Mouse (Mus musculus) hindbrain, embryonic 11.5 days (tissue): ENCODE data around the gene Gm38119. TPM values are rescaled to one million over a fixed set of nuclear protein-coding genes. Genes with fewer than 3 reads are reported as not detected.

Source experiments
- ATAC-seq: fragments of 200-750 bp; cut with Nextera tagmentation; 2 replicates; pipeline ENCODE4 v1.8.0; 2017; ENCODE audit warnings: mild to moderate bottlenecking, moderate TSS enrichment, moderate library complexity; ENCODE audit not compliant: low FRiP score
- DNase-seq: peaks from one replicate; pipeline ENCODE4 v3.0.0-alpha.2; 2015; ENCODE audit warnings: low spot score
- H3K27ac ChIP-seq: fragments of 300-500 bp; sonication (generic); 2 replicates; pipeline ENCODE4 v1.5.1; 2014; ENCODE audit warnings: mild to moderate bottlenecking, low read depth, low read length
- H3K27me3 ChIP-seq: fragments of 300-500 bp; sonication (generic); 2 replicates; pipeline ENCODE4 v1.6.1; 2014; ENCODE audit warnings: mild to moderate bottlenecking, low read length, moderate library complexity, mixed read lengths; ENCODE audit not compliant: control insufficient read depth, insufficient read depth
- H3K36me3 ChIP-seq: fragments of 300-500 bp; sonication (generic); 2 replicates; pipeline ENCODE4 v1.6.1; 2014; ENCODE audit warnings: mild to moderate bottlenecking, low read length, moderate library complexity, mixed read lengths; ENCODE audit not compliant: control insufficient read depth, insufficient read depth
- H3K4me1 ChIP-seq: fragments of 300-500 bp; sonication (generic); replicated peaks from 2 replicates; pipeline ENCODE4 v1.6.1; 2014; ENCODE audit warnings: low read length, mixed read lengths; ENCODE audit not compliant: control insufficient read depth, insufficient read depth
- H3K4me2 ChIP-seq: fragments of 300-500 bp; sonication (generic); replicated peaks from 2 replicates; pipeline ENCODE4 v1.6.1; 2014; ENCODE audit warnings: mild to moderate bottlenecking, low read depth, low read length
- H3K4me3 ChIP-seq: fragments of 300-500 bp; sonication (generic); 2 replicates; pipeline ENCODE4 v1.5.1; 2014; ENCODE audit warnings: low read depth, low read length
- H3K9ac ChIP-seq: fragments of 300-500 bp; sonication (generic); 2 replicates; pipeline ENCODE4 v1.6.1; 2014; ENCODE audit warnings: low read depth, low read length
- H3K9me3 ChIP-seq: fragments of 300-500 bp; sonication (generic); 2 replicates; pipeline ENCODE4 v1.6.1; 2016; ENCODE audit warnings: low read length; ENCODE audit not compliant: control insufficient read depth
- WGBS: fragments of 180-500 bp; shearing (Covaris S2); extraction: QIAGEN DNeasy Blood & Tissue Kit; methylation state at CpG from one replicate; pipeline ENCODE4 v1.1.7; 2014; 5-methylcytosine and 5-hydroxymethylcytosine counted together
- polyA plus RNA-seq: library from polyadenylated mRNA; unstranded; fragments of >200 nt; fragmentation: Nextera tagmentation; extraction: Ambion mirVana; gene quantifications from 2 replicates; pipeline ENCODE4 v1.2.1, GENCODE M21; 2014

Gene Gm38119
- polyA plus RNA-seq, result not detected in 2 replicates

DNA sequence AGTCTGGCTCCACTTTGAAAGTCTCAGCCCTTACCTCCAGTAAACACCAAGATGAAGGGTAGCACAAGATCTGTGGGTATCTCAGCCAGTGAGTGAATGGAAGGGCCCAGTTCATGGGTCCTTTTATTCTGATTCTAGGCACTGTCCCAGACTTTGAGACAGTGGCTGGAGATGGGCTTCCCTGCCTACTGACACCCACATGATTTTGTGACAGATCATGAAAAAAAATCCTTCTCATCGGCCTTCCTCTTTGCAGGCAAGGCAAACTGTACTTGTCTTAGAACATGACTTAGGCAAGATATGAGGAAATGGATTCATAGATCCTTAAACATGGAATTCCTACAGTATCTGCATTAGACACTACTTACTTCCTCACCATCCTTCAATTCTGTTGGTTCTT lies at the start of gene Gm38119:
TSS of gene Gm38119 (minus strand) at position 101 of the 400 bp plus-strand sequence.
- Histone ChIP-seq H3K4me2 (no peak within 1 kb of the TSS), H3K9ac (no peak within 1 kb of the TSS), H3K4me1 (no peaks in the 10 kb centered on the region), H3K27me3 (no peaks in the 10 kb centered on the region), H3K4me3 (no peak within 1 kb of the TSS), H3K9me3 (no peaks in the 10 kb centered on the region), H3K27ac (no peak within 1 kb of the TSS), H3K36me3 (no peaks in the 10 kb centered on the region)
- DNase-seq (no peak), ATAC-seq (no peak)
- WGBS, result 73% methylated on average over 1 of the region's 1 CpGs

DNA sequence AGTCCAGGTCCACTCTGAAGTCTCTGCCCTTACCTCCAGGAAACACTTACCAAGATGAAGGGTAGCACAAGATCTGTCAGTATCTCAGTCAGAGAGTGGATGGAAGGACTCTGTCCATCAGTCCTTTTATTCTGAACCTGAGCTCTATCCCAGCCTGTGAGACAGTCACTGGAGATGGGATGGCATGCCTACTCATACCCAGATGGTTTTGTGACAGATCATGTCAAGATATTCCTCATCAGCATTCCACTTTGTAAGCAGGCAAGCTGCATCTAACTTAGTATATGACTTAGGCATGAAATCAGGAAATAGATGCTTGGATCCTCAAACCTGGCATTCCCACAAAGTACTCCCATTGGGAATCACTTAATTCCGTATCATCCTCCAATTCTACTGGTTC lies 39.9 kb upstream of the Gm38119 start, which contains the start of gene Lce1i:
TSS of gene Lce1i (minus strand) at position 101 of the 400 bp plus-strand sequence.
- ATAC-seq, result no peak
- Histone ChIP-seq H3K27me3 (no peaks in the 10 kb centered on the region), H3K4me1 (no peaks in the 10 kb centered on the region), H3K36me3 (no peaks in the 10 kb centered on the region), H3K4me2 (no peak within 1 kb of the TSS), H3K27ac (no peak within 1 kb of the TSS), H3K4me3 (no peak within 1 kb of the TSS), H3K9me3 (no peaks in the 10 kb centered on the region), H3K9ac (no peak within 1 kb of the TSS)
- no peak for DNase-seq
- WGBS, result 87% methylated on average over 1 of the region's 1 CpGs

DNA sequence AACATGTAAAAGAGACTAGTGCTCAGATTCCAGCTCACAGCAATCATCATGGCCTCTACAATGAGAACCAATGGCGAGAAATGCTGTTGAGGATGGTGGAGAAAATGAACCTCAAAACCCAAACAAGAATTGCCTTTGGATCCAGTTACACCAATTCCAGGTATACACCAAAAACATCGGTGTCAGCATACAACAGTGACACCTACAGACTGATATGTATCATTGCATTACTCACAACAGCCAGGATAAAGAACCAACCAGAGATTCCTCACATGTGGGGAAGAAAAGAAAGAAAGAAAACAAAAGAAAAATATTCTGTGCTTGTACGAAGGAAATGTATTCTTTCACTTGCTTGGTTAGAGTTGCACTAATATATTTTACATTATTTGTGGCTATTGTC lies 32.7 kb upstream of the Gm38119 start:
- DNase-seq, result peak; percentile 10
- H3K27me3 ChIP-seq, result no peaks in the 10 kb centered on the region
- H3K4me1 ChIP-seq, result no peaks in the 10 kb centered on the region
- WGBS, result 32% methylated on average over 3 of the region's 3 CpGs
- no peak overlapping the region for H3K9ac ChIP-seq
- H3K9me3 ChIP-seq, result no peaks in the 10 kb centered on the region
- no peaks in the 10 kb centered on the region for H3K36me3 ChIP-seq
- no peak for ATAC-seq
- H3K4me3 ChIP-seq, result no peak overlapping the region
- no peak overlapping the region for H3K27ac ChIP-seq
- H3K4me2 ChIP-seq, result no peak overlapping the region

DNA sequence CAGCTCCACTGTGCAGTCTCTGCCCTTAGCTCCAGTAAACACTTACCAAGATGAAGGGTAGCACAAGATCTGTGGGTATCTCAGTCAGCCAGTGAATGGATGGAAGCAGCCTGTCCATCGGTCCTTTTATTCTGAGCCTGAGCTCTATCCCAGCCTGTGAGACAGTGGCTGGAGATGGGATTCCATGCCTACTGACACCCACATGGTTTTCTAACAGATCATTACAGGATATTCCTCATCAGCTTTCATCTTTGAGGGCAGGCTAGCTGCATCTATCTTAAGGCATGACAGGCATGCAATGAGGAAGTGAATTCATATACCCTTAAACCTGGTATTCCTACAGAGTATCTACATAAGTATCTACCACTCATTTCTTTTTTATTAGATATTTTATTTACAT lies 26.1 kb upstream of the Gm38119 start, which contains the start of gene Lce1h:
TSS of gene Lce1h (minus strand) at position 101 of the 400 bp plus-strand sequence.
- H3K4me2 ChIP-seq, result no peak within 1 kb of the TSS
- no peak for ATAC-seq
- no peaks in the 10 kb centered on the region for H3K36me3 ChIP-seq
- no peaks in the 10 kb centered on the region for H3K9me3 ChIP-seq
- H3K4me1 ChIP-seq, result no peaks in the 10 kb centered on the region
- DNase-seq, result no peak
- no peak within 1 kb of the TSS for H3K27ac ChIP-seq
- H3K27me3 ChIP-seq, result no peaks in the 10 kb centered on the region
- no peak within 1 kb of the TSS for H3K4me3 ChIP-seq
- H3K9ac ChIP-seq, result no peak within 1 kb of the TSS
- WGBS, result 91% methylated on average over 1 of the region's 1 CpGs

DNA sequence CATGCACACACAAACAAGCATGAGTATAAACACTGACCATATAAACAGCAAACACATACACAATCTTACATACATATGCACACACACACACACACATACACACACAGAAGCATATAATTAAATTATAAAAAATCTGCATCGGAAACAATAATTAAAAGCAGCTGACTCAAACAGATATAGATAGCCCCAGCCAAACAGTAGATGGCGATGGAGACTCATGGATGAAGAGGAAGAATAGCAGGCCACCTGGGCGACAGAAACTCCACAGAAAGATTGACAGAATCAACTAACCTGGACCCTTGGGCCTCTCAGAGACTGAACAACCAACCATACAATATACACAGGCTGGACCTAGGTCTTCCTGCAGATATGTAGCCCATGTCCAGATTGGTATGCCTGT lies 14.3 kb upstream of the Gm38119 start:
- Histone ChIP-seq H3K27ac (no peak overlapping the region), H3K9me3 (no peaks in the 10 kb centered on the region), H3K36me3 (no peaks in the 10 kb centered on the region), H3K4me1 (no peaks in the 10 kb centered on the region), H3K9ac (no peak overlapping the region), H3K4me3 (no peak overlapping the region), H3K4me2 (no peak overlapping the region), H3K27me3 (no peaks in the 10 kb centered on the region)
- WGBS, result 39% methylated on average over 3 of the region's 3 CpGs
- peak; percentile 3 for DNase-seq
- no peak for ATAC-seq

DNA sequence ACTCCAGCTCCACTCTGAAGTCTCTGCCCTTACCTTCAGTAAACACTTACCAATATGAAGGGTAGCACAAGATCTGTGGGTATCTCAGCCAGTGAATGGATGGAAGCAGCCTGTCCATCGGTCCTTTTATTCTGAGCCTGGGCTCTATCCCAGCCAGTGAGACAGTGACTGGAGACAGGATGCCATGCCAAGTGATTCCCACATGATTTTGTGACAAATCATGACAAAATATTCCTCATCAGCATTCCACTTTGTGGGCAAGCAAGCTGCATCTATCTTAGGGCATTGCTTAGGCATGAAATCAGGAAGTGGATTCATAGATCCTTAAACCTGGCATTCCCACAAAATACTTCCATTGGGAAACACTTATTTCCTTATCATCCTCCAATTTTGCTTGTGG lies 13.3 kb upstream of the Gm38119 start, which contains the start of gene Lce1g:
TSS of gene Lce1g (minus strand) at position 101 of the 400 bp plus-strand sequence.
- ATAC-seq (no peak), DNase-seq (no peak)
- no peak within 1 kb of the TSS for H3K9ac ChIP-seq
- no peak within 1 kb of the TSS for H3K4me2 ChIP-seq
- H3K27ac ChIP-seq, result no peak within 1 kb of the TSS
- no peaks in the 10 kb centered on the region for H3K4me1 ChIP-seq
- H3K9me3 ChIP-seq, result no peaks in the 10 kb centered on the region
- no peaks in the 10 kb centered on the region for H3K36me3 ChIP-seq
- H3K4me3 ChIP-seq, result no peak within 1 kb of the TSS
- no peaks in the 10 kb centered on the region for H3K27me3 ChIP-seq
- 85% methylated on average over 1 of the region's 1 CpGs for WGBS

DNA sequence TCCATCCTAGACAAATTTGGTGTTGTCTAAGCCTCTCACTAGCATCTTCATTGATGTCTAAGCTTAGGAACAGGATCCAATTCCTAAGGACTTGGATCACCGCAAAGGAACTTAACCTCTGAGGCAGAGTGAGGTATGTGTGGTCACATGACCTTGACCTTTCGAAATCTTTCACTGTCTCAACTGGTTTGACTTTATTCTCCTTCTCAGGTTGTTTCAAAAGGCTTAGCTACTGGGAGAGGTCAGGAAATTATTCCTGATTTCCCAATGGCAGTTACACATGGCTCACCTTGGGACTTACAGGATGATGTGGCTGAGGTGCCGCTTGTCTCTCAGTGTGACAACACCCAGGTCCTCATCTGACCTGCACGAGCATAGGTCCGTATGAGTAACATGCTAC lies 16.3 kb downstream of the Gm38119 start:
- no peaks in the 10 kb centered on the region for H3K4me1 ChIP-seq
- no peaks in the 10 kb centered on the region for H3K27me3 ChIP-seq
- H3K9me3 ChIP-seq, result no peaks in the 10 kb centered on the region
- H3K4me2 ChIP-seq, result no peak overlapping the region
- DNase-seq (no peak), ATAC-seq (no peak)
- no peak overlapping the region for H3K4me3 ChIP-seq
- H3K9ac ChIP-seq, result no peak overlapping the region
- H3K27ac ChIP-seq, result no peak overlapping the region
- H3K36me3 ChIP-seq, result no peaks in the 10 kb centered on the region
- 85% methylated on average over 5 of the region's 5 CpGs for WGBS

DNA sequence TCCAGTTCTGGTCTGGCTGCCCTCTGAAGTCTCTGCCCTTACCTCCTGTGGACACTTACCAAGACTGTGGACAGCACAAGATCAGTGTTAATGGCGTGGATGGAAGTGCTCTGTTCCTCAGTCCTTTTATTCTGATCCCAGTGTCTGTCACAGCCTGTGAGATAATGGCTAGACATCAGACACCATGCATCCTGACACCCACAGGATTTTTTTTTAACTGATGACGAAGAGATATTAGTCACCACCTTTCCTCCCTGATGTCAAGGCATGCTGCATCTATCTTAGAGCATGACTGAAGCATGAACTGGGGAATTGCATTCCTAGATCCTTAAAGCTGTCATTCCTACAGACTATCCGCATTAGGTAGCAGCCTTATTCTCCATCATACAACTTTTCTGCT lies 18.6 kb downstream of the Gm38119 start, which contains the start of gene Lce1f:
TSS of gene Lce1f (minus strand) at position 101 of the 400 bp plus-strand sequence.
- no peak within 1 kb of the TSS for H3K9ac ChIP-seq
- no peak for DNase-seq
- H3K9me3 ChIP-seq, result no peaks in the 10 kb centered on the region
- no peaks in the 10 kb centered on the region for H3K36me3 ChIP-seq
- no peak within 1 kb of the TSS for H3K4me3 ChIP-seq
- no peak within 1 kb of the TSS for H3K4me2 ChIP-seq
- H3K27me3 ChIP-seq, result no peaks in the 10 kb centered on the region
- 87% methylated on average over 3 of the region's 3 CpGs for whole genome bisulfite sequencing
- no peak within 1 kb of the TSS for H3K27ac ChIP-seq
- no peaks in the 10 kb centered on the region for H3K4me1 ChIP-seq
- no peak for ATAC-seq

DNA sequence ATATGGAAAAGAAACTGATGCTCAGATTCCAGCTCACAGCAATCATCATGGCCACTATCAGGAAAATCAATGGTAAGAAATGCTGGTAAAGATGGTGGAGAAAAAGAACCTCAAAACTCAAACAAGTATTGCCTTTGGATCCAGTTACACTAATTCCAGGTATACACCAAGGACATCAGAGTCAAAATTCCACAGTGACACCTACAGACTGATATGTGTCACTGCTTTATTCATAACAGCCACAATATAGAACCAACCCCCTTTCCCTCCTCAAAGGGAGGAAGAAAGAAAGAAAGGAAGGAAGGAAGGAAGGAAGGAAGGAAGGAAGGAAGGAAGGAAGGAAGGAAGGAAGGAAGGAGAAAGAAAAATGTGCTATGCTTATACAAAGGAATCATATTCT lies 23.8 kb downstream of the Gm38119 start:
- no peak overlapping the region for H3K27ac ChIP-seq
- ATAC-seq, result no peak
- H3K4me1 ChIP-seq, result no peaks in the 10 kb centered on the region
- DNase-seq, result no peak
- no peak overlapping the region for H3K4me2 ChIP-seq
- H3K27me3 ChIP-seq, result no peaks in the 10 kb centered on the region
- no peaks in the 10 kb centered on the region for H3K9me3 ChIP-seq
- no peak overlapping the region for H3K4me3 ChIP-seq
- H3K36me3 ChIP-seq, result no peaks in the 10 kb centered on the region
- H3K9ac ChIP-seq, result no peak overlapping the region
